Comparison of ENCODE assay signal across 17 mouse cellular contexts in the genomic region with DNA sequence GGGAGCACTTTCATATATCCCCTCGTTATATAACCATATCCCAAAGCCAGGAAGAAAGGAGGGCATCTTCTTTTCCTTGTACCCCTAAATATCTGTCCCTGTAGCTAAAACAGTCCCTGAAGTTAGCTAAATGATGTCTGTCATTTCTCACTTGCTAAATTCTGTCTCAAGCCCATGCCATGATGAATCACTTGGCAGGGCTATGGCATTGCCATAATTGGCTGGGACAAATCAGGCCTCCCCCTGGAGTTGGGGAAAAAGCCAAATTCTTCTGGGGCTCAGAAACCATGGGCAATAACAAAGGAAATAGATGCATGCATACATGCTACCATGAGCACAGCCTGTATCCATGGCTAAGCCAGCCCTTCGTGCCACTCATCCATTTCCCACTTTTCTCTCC.
A peak's percentile ranks its signal among the peaks of the same experiment; 100 is the strongest.
DNase-seq lines count a peak whose midpoint lies in the region.
"Had no signal": no experiment of that assay in that cellular context is flagged by ENCODE, and none has a peak within 500 bp of the region (broad histone marks: within the 10 kb centered on the region; RNA-seq: fewer than 3 reads in every experiment).

No protein-coding gene starts in this region.

- WGBS in limb, embryonic 10.5 days: 82% methylated on average over 2 of the region's 2 CpGs

- H3K4me3 ChIP-seq in limb, embryonic 10.5 days: no peak overlapping the region
- H3K4me3 ChIP-seq: embryonic facial prominence, embryonic 12.5 days; heart, embryonic 10.5 days had no signal

- H3K27me3 ChIP-seq in limb, embryonic 10.5 days (ENCODE audit: low read depth, poor library complexity, severe bottlenecking): no peaks in the 10 kb centered on the region
- H3K27me3 ChIP-seq: embryonic facial prominence, embryonic 12.5 days had no signal

- H3K4me1 ChIP-seq in limb, embryonic 10.5 days: no peaks in the 10 kb centered on the region
- H3K4me1 ChIP-seq: embryonic facial prominence, embryonic 12.5 days; heart, embryonic 10.5 days had no signal

- intact Hi-C loops in heart, postnatal 36 days (cut with DNase I): no loop called here
- intact Hi-C loops in left cerebral cortex, postnatal 4 days (cut with DNase I): no loop called here
- intact Hi-C loops in left cerebral cortex, postnatal 36 days (cut with DNase I): no loop called here

- DNase-seq in cerebellum, postnatal 10 days: peak; percentile 66 to 73
- DNase-seq in cerebellum, adult 18-20 months: no peak
- DNase-seq in heart, adult 11 months: peak; percentile 69
- DNase-seq in heart, postnatal 36 days: no peak
- peak; percentile 56 for DNase-seq in left cerebral cortex, postnatal 4 days
- no peak for DNase-seq in left cerebral cortex, postnatal 36 days (ENCODE audit: low spot score in 2 of 2)
- DNase-seq in NIH3T3 (ENCODE audit: low read depth): peak; percentile 53
- no peak for DNase-seq in limb, embryonic 10.5 days (ENCODE audit: low spot score)
- DNase-seq: adrenal gland, adult 8-10 months; adrenal gland, postnatal 36 days; cerebellum, adult 11-12 months; forebrain, postnatal 0 days; gastrocnemius, postnatal 36 days; heart, adult 18-20 months had no signal

- H3K27ac ChIP-seq in limb, embryonic 10.5 days: no peak overlapping the region
- H3K27ac ChIP-seq: embryonic facial prominence, embryonic 12.5 days; heart, embryonic 10.5 days; hindbrain, embryonic 14.5 days had no signal

- H3K36me3 ChIP-seq in limb, embryonic 10.5 days: no peaks in the 10 kb centered on the region
- H3K36me3 ChIP-seq: embryonic facial prominence, embryonic 12.5 days; heart, embryonic 10.5 days had no signal

- H3K9me3 ChIP-seq in limb, embryonic 10.5 days (replicated peaks): no peaks in the 10 kb centered on the region
- H3K9me3 ChIP-seq: embryonic facial prominence, embryonic 12.5 days; heart, embryonic 10.5 days had no signal

Comparison
In these comparisons a context has a peak if more than half of its experiments do, and no peak if none do; other contexts are left out.
1. DNase-seq: peak in cerebellum, postnatal 10 days (2 of 2), heart, adult 11 months (single experiment), left cerebral cortex, postnatal 4 days (single experiment) and NIH3T3 (single experiment); none in cerebellum, adult 18-20 months (0 of 2), heart, postnatal 36 days (0 of 2), left cerebral cortex, postnatal 36 days (0 of 2) and limb, embryonic 10.5 days (single experiment).